Mouse (Mus musculus) embryonic facial prominence, embryonic 11.5 days (tissue): Measurements from ENCODE around the gene Gabbr2. TPM values are rescaled to one million over a fixed set of nuclear protein-coding genes. Genes with fewer than 3 reads are reported as not detected.
A peak's percentile ranks its signal among the peaks of the same experiment; 100 is the strongest.

Experiments used
- ATAC-seq: fragments of 200-750 bp; cut with Nextera tagmentation; replicated peaks from 2 replicates; pipeline ENCODE4 v1.8.0; 2017; ENCODE audit warnings: low read depth; ENCODE audit not compliant: insufficient number of reproducible peaks, low FRiP score, low TSS enrichment
- DNase-seq: peaks from one replicate; pipeline ENCODE4 v3.0.0-alpha.2; 2015; ENCODE audit warnings: low spot score
- H3K27ac ChIP-seq: fragments of 300-500 bp; sonication (generic); replicated peaks from 2 replicates; pipeline ENCODE4 v1.5.1; 2014; ENCODE audit warnings: mild to moderate bottlenecking, low read depth, low read length, control low read depth
- H3K27me3 ChIP-seq: fragments of 300-500 bp; sonication (generic); 2 replicates; pipeline ENCODE4 v1.6.1; 2014; ENCODE audit warnings: mild to moderate bottlenecking, low read length, moderate library complexity, mixed read lengths; ENCODE audit not compliant: control insufficient read depth, insufficient read depth
- H3K36me3 ChIP-seq: fragments of 300-500 bp; sonication (generic); replicated peaks from 2 replicates; pipeline ENCODE4 v1.6.1; 2014; ENCODE audit warnings: low read depth, mild to moderate bottlenecking, low read length, moderate library complexity, mixed read lengths; ENCODE audit not compliant: control insufficient read depth, insufficient read depth
- H3K4me1 ChIP-seq: fragments of 300-500 bp; sonication (generic); 2 replicates; pipeline ENCODE4 v1.6.1; 2014; ENCODE audit warnings: low read length, mixed read lengths; ENCODE audit not compliant: control insufficient read depth, insufficient read depth
- H3K4me2 ChIP-seq: fragments of 300-500 bp; sonication (generic); 2 replicates; pipeline ENCODE4 v1.6.1; 2014; ENCODE audit warnings: low read depth, mild to moderate bottlenecking, control low read depth, low read length, moderate library complexity
- H3K4me3 ChIP-seq: fragments of 300-500 bp; sonication (generic); 2 replicates; pipeline ENCODE4 v1.5.1; 2014; ENCODE audit warnings: low read depth, low read length, control low read depth
- H3K9ac ChIP-seq: fragments of 300-500 bp; sonication (generic); replicated peaks from 2 replicates; pipeline ENCODE4 v1.6.1; 2014; ENCODE audit warnings: mild to moderate bottlenecking, control low read depth, low read length
- H3K9me3 ChIP-seq: fragments of 300-500 bp; sonication (generic); replicated peaks from 2 replicates; pipeline ENCODE4 v1.6.1; 2016; ENCODE audit warnings: mild to moderate bottlenecking, low read length, inconsistent platforms, mixed read lengths; ENCODE audit not compliant: control insufficient read depth
- WGBS: fragments of 180-500 bp; shearing (Covaris S2); extraction: QIAGEN DNeasy Blood & Tissue Kit; methylation state at CpG from one replicate; pipeline ENCODE4 v1.1.7; 2014; 5-methylcytosine and 5-hydroxymethylcytosine counted together
- polyA plus RNA-seq: library from polyadenylated mRNA; unstranded; fragments of >200 nt; fragmentation: Nextera tagmentation; extraction: Ambion mirVana; gene quantifications from 2 replicates; pipeline ENCODE4 v1.2.1, GENCODE M21; 2014

Gene Gabbr2
- polyA plus RNA-seq, 1 experiment from 2014 or later, result 0.25 TPM

- Histone ChIP-seq H3K27ac (no peak overlapping the region), H3K4me1 (peaks cover 2% of the 10 kb centered on the region; the same call in 1 of the 2 replicates), H3K27me3 (peaks cover 42% of the 10 kb centered on the region), H3K9ac (no peak overlapping the region), H3K4me3 (no peak overlapping the region), H3K4me2 (no peak overlapping the region), H3K36me3 (no peaks in the 10 kb centered on the region), H3K9me3 (no peaks in the 10 kb centered on the region)
- DNase-seq, result peak; percentile 86
- ATAC-seq, result no peak
- 8% methylated on average over 8 of the region's 8 CpGs for WGBS
Observed at GRCm38 (mm10) chr4:46992827-46993473, 1.3 kb upstream of the Gabbr2 start.

DNA sequence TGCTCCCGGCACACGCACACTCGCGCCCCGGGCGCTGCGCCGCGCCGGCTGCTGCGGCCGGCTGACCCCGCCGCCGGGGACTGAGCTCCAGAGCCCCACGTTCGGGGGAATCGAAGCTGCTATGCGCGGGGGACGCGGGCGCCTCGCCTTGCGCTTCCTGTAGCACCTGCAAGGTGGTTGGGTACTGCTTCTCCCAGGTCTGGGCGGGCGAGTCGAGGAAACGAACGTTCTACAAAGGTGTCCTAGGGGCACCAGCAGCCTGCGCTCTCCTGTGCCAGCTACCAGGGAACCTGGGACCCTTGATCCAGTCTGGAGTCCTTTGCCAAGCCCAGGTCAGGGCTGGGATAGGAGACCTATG is 265 bp upstream of the Gabbr2 start:
- peak overlapping the region; percentile 49 for H3K4me3 ChIP-seq
- H3K27ac ChIP-seq, result no peak overlapping the region
- no peak overlapping the region; the same call in none of the 2 replicates for H3K9ac ChIP-seq
- H3K27me3 ChIP-seq, result peaks cover 42% of the 10 kb centered on the region
- WGBS, result 3% methylated on average over 14 of the region's 31 CpGs
- peak overlapping the region; percentile 97 for H3K4me2 ChIP-seq
- no peak for ATAC-seq
- no peak for DNase-seq
- peaks cover 2% of the 10 kb centered on the region; the same call in 1 of the 2 replicates for H3K4me1 ChIP-seq
- no peaks in the 10 kb centered on the region for H3K36me3 ChIP-seq
- no peaks in the 10 kb centered on the region for H3K9me3 ChIP-seq

DNA sequence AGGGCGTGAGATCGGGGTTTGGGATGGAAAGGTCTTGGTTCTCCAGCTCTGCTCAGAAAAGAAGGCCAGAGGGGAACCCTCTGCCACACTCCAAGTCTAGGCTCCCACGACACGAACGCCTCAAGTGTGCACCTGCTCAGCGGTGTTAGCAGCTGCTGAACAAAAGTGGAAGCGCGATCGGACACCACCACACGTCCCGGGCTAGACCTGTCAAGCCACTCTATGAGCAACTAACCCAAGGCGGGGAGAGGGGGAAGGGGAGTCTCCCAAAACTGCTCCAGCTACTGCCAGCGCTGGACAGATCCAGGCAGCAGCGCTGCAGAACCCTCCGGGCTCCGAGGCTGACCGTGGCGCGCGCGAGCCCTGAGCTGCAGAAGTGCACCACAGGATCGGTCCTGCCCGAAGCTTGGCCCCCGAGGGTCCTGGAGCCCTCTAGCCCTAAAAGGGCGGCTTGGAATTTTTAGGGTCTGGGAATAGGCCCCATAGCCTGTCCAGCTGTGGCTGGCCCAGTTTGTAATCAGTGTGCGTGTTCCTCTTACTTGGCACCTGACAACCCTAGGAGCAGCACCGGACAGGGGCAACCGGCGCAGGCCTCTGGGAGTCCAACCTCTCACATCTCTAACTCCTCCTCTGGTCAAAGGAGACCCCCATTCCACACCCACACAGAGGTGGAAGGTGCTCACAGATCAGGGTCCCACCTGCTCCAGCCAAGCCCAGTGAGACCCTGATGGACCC is 1.2 kb downstream of the Gabbr2 start:
- Histone ChIP-seq H3K9ac (no peak overlapping the region), H3K4me2 (no peak overlapping the region), H3K4me1 (peaks cover 2% of the 10 kb centered on the region; the same call in 1 of the 2 replicates), H3K27ac (no peak overlapping the region), H3K4me3 (peak overlapping the region; percentile 49; the same call in 1 of the 2 replicates), H3K9me3 (no peaks in the 10 kb centered on the region), H3K27me3 (peaks cover 42% of the 10 kb centered on the region), H3K36me3 (no peaks in the 10 kb centered on the region)
- 2% methylated on average over 29 of the region's 29 CpGs for WGBS
- peak; percentile 62 for DNase-seq
- ATAC-seq, result no peak

DNA sequence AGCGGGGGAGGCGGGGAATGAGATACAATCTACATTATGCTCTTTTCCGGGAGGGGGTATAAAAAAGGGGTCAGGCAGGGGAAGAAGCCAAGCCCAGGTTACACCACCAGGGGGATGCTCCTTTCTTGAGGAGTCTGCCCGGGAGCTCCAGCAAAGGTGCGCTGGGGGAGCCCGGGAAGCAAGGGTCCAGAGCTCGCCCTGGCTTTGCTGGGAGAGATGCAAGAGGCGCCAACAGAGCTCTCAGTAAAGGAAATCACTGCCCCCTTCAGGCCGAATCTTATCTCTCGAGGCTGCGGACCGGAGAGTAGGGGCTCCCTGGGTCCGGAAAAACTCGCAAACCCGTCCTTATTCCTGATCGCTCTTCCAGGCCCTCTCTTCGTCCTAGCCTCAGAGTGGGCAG is 1.8 kb downstream of the Gabbr2 start:
- Histone ChIP-seq H3K9ac (no peak overlapping the region), H3K27ac (no peak overlapping the region), H3K27me3 (peaks cover 42% of the 10 kb centered on the region), H3K4me3 (no peak overlapping the region), H3K9me3 (no peaks in the 10 kb centered on the region), H3K4me2 (no peak overlapping the region), H3K4me1 (peaks cover 2% of the 10 kb centered on the region; the same call in 1 of the 2 replicates), H3K36me3 (no peaks in the 10 kb centered on the region)
- ATAC-seq (no peak; the same call in 1 of the 2 replicates), DNase-seq (peak; percentile 76)
- 2% methylated on average over 17 of the region's 17 CpGs for WGBS

DNA sequence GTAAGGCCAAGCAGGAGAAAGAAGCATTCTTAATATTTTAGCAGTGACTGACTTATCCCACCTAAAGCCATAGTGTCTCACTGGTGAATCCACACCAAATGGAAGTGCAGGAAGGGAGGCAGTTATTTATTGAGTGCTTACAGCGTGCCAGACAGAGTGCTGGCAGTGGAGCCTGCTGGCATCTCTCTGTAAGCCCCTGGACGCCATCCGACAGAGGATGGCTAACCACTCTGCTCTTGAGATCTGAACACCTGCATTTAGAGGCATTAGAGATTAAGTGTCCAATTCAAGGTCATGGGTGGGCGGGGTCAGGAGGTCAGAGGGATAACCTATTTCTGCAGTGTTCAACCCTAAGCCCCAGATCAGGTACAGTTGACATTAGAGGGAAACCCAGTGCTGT is 2.8 kb downstream of the Gabbr2 start:
- H3K27ac ChIP-seq, result no peak overlapping the region
- no peaks in the 10 kb centered on the region for H3K36me3 ChIP-seq
- ATAC-seq, result no peak
- H3K9me3 ChIP-seq, result no peaks in the 10 kb centered on the region
- DNase-seq, result no peak
- peaks cover 2% of the 10 kb centered on the region; the same call in 1 of the 2 replicates for H3K4me1 ChIP-seq
- H3K4me2 ChIP-seq, result no peak overlapping the region
- no peak overlapping the region for H3K4me3 ChIP-seq
- H3K27me3 ChIP-seq, result peaks cover 40% of the 10 kb centered on the region
- H3K9ac ChIP-seq, result no peak overlapping the region
- WGBS, result 79% methylated on average over 4 of the region's 4 CpGs

DNA sequence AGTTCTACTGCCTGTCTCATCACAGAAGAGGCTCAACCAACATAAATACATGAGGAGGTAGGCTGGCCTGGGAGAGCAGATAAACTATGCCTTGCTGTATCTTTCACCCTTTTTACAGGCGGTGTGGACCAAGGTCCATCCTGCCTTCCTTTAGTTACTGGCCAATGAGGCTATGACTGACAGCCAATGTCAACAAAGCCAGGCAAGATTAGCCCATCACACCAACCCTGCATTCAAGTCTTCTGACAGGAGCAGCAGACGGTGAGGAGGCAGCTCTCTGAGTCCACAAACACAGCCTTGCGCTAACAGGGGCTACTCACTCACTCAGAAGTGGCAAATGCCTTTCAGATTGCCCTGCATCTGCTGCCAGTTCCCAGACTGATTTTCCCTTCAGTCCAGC is 3.4 kb downstream of the Gabbr2 start:
- peaks cover 2% of the 10 kb centered on the region; the same call in 1 of the 2 replicates for H3K4me1 ChIP-seq
- H3K4me2 ChIP-seq, result no peak overlapping the region
- H3K9me3 ChIP-seq, result no peaks in the 10 kb centered on the region
- no peak overlapping the region for H3K9ac ChIP-seq
- no peak overlapping the region for H3K4me3 ChIP-seq
- H3K27me3 ChIP-seq, result peaks cover 40% of the 10 kb centered on the region
- H3K36me3 ChIP-seq, result no peaks in the 10 kb centered on the region
- 64% methylated on average over 3 of the region's 3 CpGs for whole genome bisulfite sequencing
- ATAC-seq, result no peak
- no peak overlapping the region for H3K27ac ChIP-seq
- DNase-seq, result no peak

GRCm38 (mm10) chr4:46987809-46988208 is 3.9 kb downstream of the Gabbr2 start:
- no peak overlapping the region for H3K4me3 ChIP-seq
- DNase-seq (no peak), ATAC-seq (no peak)
- no peak overlapping the region for H3K9ac ChIP-seq
- H3K36me3 ChIP-seq, result no peaks in the 10 kb centered on the region
- 88% methylated on average over 6 of the region's 6 CpGs for WGBS
- H3K4me2 ChIP-seq, result no peak overlapping the region
- peaks cover 40% of the 10 kb centered on the region for H3K27me3 ChIP-seq
- H3K9me3 ChIP-seq, result no peaks in the 10 kb centered on the region
- H3K4me1 ChIP-seq, result peaks cover 2% of the 10 kb centered on the region; the same call in 1 of the 2 replicates
- H3K27ac ChIP-seq, result no peak overlapping the region

GRCm38 (mm10) chr4:46986054-46986453 is 5.6 kb downstream of the Gabbr2 start:
- no peak for ATAC-seq
- H3K4me1 ChIP-seq, result peaks cover 1% of the 10 kb centered on the region; the same call in 1 of the 2 replicates

More at GRCm38 (mm10) chr4:46986054-46986453, 5.6 kb downstream of the Gabbr2 start:
- Histone ChIP-seq H3K27me3 (peaks cover 22% of the 10 kb centered on the region), H3K27ac (no peak overlapping the region), H3K4me2 (no peak overlapping the region), H3K4me3 (no peak overlapping the region), H3K36me3 (no peaks in the 10 kb centered on the region), H3K9ac (no peak overlapping the region), H3K9me3 (no peaks in the 10 kb centered on the region)
- DNase-seq, result no peak
